Mouse (Mus musculus) hindbrain, embryonic 13.5 days (tissue): Measurements from ENCODE around the gene Klc1. TPM values are rescaled to one million over a fixed set of nuclear protein-coding genes. Genes with fewer than 3 reads are reported as not detected.
"Not testable (repeated sequence)": the region's sequence is repeated elsewhere in the genome, so short reads cannot be mapped to it uniquely, and the experiment has no call there.

Experiments used
- ATAC-seq: fragments of 200-750 bp; cut with Nextera tagmentation; 2 replicates; pipeline ENCODE4 v1.8.0; 2017; ENCODE audit warnings: moderate TSS enrichment; ENCODE audit not compliant: low FRiP score
- H3K27ac ChIP-seq: fragments of 300-500 bp; sonication (generic); 2 replicates; pipeline ENCODE4 v1.5.1; 2015; ENCODE audit warnings: inconsistent platforms, mild to moderate bottlenecking, moderate library complexity
- H3K27me3 ChIP-seq: fragments of 300-500 bp; sonication (generic); 2 replicates; pipeline ENCODE4 v1.6.1; 2015; ENCODE audit warnings: mild to moderate bottlenecking, inconsistent platforms
- H3K36me3 ChIP-seq: fragments of 300-500 bp; sonication (generic); 2 replicates; pipeline ENCODE4 v1.6.1; 2015; ENCODE audit warnings: mild to moderate bottlenecking, inconsistent platforms
- H3K4me1 ChIP-seq: fragments of 300-500 bp; sonication (generic); replicated peaks from 2 replicates; pipeline ENCODE4 v1.6.1; 2015; ENCODE audit warnings: inconsistent platforms
- H3K4me2 ChIP-seq: fragments of 300-500 bp; sonication (generic); 2 replicates; pipeline ENCODE4 v1.6.1; 2015; ENCODE audit warnings: inconsistent platforms, mild to moderate bottlenecking, moderate library complexity
- H3K4me3 ChIP-seq: fragments of 300-500 bp; sonication (generic); 2 replicates; pipeline ENCODE4 v1.5.1; 2015; ENCODE audit warnings: mild to moderate bottlenecking, inconsistent platforms
- H3K9ac ChIP-seq: fragments of 300-500 bp; sonication (generic); 2 replicates; pipeline ENCODE4 v1.6.1; 2015; ENCODE audit warnings: mild to moderate bottlenecking, inconsistent platforms
- H3K9me3 ChIP-seq: fragments of 300-500 bp; sonication (generic); 2 replicates; pipeline ENCODE4 v1.6.1; 2016; ENCODE audit warnings: inconsistent platforms
- WGBS: fragments of 180-500 bp; shearing (Covaris S2); methylation state at CpG from one replicate; pipeline ENCODE4 v1.1.7; 2015; 5-methylcytosine and 5-hydroxymethylcytosine counted together
- polyA plus RNA-seq: library from polyadenylated mRNA; unstranded; fragments of >200 nt; fragmentation: Nextera tagmentation; extraction: Ambion mirVana; gene quantifications from 2 replicates; pipeline ENCODE4 v1.2.1, GENCODE M21; 2015

The Klc1 gene
- polyA plus RNA-seq = 571 and 589 TPM in 2 replicates

- H3K27me3 ChIP-seq = no peaks in the 10 kb centered on the region
- peak; percentile 81 for ATAC-seq
- H3K27ac ChIP-seq = peak within 1 kb of the TSS; percentile 98
- peak within 1 kb of the TSS; percentile 96 for H3K4me3 ChIP-seq
- H3K9me3 ChIP-seq = no peaks in the 10 kb centered on the region
- peaks cover 4% of the 10 kb centered on the region; the same call in 1 of the 2 replicates for H3K36me3 ChIP-seq
- H3K4me1 ChIP-seq = peaks cover 52% of the 10 kb centered on the region
- H3K4me2 ChIP-seq = peak within 1 kb of the TSS; percentile 93
- under 1% methylated on average over 66 of the region's 85 CpGs for WGBS
- H3K9ac ChIP-seq = peak within 1 kb of the TSS; percentile 99
Observed at GRCm38 (mm10) chr12:111758381-111759175, at the start of gene Klc1. Gene Klc1 (plus strand): TSS chr12:111758849.

- Histone ChIP-seq H3K36me3 (peaks cover 45% of the 10 kb centered on the region), H3K9ac (no peak overlapping the region), H3K9me3 (no peaks in the 10 kb centered on the region), H3K27me3 (no peaks in the 10 kb centered on the region), H3K27ac (no peak overlapping the region), H3K4me1 (peaks cover 30% of the 10 kb centered on the region), H3K4me2 (no peak overlapping the region), H3K4me3 (no peak overlapping the region)
- WGBS = 94% methylated on average over 10 of the region's 10 CpGs
- no peak for ATAC-seq
Observed at GRCm38 (mm10) chr12:111710091-111710490, 48.6 kb upstream of the Klc1 start.

GRCm38 (mm10) chr12:111712476-111712875 is 46.2 kb upstream of the Klc1 start:
- peak overlapping the region; percentile 98 for H3K9ac ChIP-seq
- H3K27ac ChIP-seq = peak overlapping the region; percentile 92
- H3K4me1 ChIP-seq = peaks cover 30% of the 10 kb centered on the region
- H3K36me3 ChIP-seq = peaks cover 47% of the 10 kb centered on the region
- no peaks in the 10 kb centered on the region for H3K27me3 ChIP-seq
- peak overlapping the region; percentile 86 for H3K4me2 ChIP-seq
- no peaks in the 10 kb centered on the region for H3K9me3 ChIP-seq
- peak overlapping the region; percentile 100 for H3K4me3 ChIP-seq
- peak; percentile 44 for ATAC-seq
- 1% methylated on average over 27 of the region's 33 CpGs for WGBS

GRCm38 (mm10) chr12:111713004-111713651 is 45.5 kb upstream of the Klc1 start, which contains the start of the genes Bag5 and Apopt1:
Gene Bag5 (minus strand): TSS chr12:111713257.
Gene Apopt1 (plus strand): TSS chr12:111713261.
- under 1% methylated on average over 84 of the region's 86 CpGs for WGBS

GRCm38 (mm10) chr12:111713880-111714279 is 44.8 kb upstream of the Klc1 start:
- not testable (repeated sequence) for H3K27ac ChIP-seq, H3K27me3 ChIP-seq, ATAC-seq, H3K9me3 ChIP-seq
- Histone ChIP-seq H3K4me2 (peak overlapping the region; percentile 86), H3K4me1 (peaks cover 38% of the 10 kb centered on the region), H3K36me3 (peaks cover 34% of the 10 kb centered on the region), H3K4me3 (peak overlapping the region; percentile 100), H3K9ac (peak overlapping the region; percentile 98)
- WGBS = 75% methylated on average over 6 of the region's 6 CpGs

More at GRCm38 (mm10) chr12:111713004-111713651, 45.5 kb upstream of the Klc1 start, which contains the start of the genes Bag5 and Apopt1:
- peak within 1 kb of the TSS; percentile 86 for H3K4me2 ChIP-seq
- no peaks in the 10 kb centered on the region for H3K27me3 ChIP-seq
- peaks cover 31% of the 10 kb centered on the region for H3K4me1 ChIP-seq
- peak; percentile 94 for ATAC-seq
- H3K9me3 ChIP-seq = no peaks in the 10 kb centered on the region
- H3K4me3 ChIP-seq = peak within 1 kb of the TSS; percentile 100
- H3K27ac ChIP-seq = peak within 1 kb of the TSS; percentile 92
- H3K36me3 ChIP-seq = peaks cover 40% of the 10 kb centered on the region
- H3K9ac ChIP-seq = peak within 1 kb of the TSS; percentile 98

GRCm38 (mm10) chr12:111716505-111716904 is 42.1 kb upstream of the Klc1 start:
- no peaks in the 10 kb centered on the region for H3K9me3 ChIP-seq
- H3K4me3 ChIP-seq = no peak overlapping the region
- no peaks in the 10 kb centered on the region for H3K27me3 ChIP-seq
- H3K4me2 ChIP-seq = no peak overlapping the region
- 98% methylated on average over 7 of the region's 7 CpGs for WGBS
- no peak overlapping the region for H3K9ac ChIP-seq
- no peak for ATAC-seq
- H3K36me3 ChIP-seq = peaks cover 10% of the 10 kb centered on the region
- peaks cover 41% of the 10 kb centered on the region for H3K4me1 ChIP-seq
- H3K27ac ChIP-seq = no peak overlapping the region

- Histone ChIP-seq H3K9me3 (no peaks in the 10 kb centered on the region), H3K4me3 (no peak overlapping the region), H3K4me2 (0 out of 2 replicates have a peak overlapping the region, but pooled peaks have one; percentile 15), H3K27me3 (no peaks in the 10 kb centered on the region), H3K9ac (peak overlapping the region; percentile 60), H3K4me1 (peaks cover 32% of the 10 kb centered on the region), H3K27ac (peak overlapping the region; percentile 80), H3K36me3 (peaks cover 13% of the 10 kb centered on the region)
- WGBS = 34% methylated on average over 8 of the region's 8 CpGs
- ATAC-seq = no peak
Observed at GRCm38 (mm10) chr12:111718656-111719055, 40.0 kb upstream of the Klc1 start.

GRCm38 (mm10) chr12:111720222-111720621 is 38.4 kb upstream of the Klc1 start:
- WGBS = 87% methylated on average over 4 of the region's 4 CpGs

GRCm38 (mm10) chr12:111722654-111723053 is 36.0 kb upstream of the Klc1 start:
- Histone ChIP-seq H3K9me3 (no peaks in the 10 kb centered on the region), H3K36me3 (peaks cover 36% of the 10 kb centered on the region), H3K4me2 (no peak overlapping the region), H3K27ac (no peak overlapping the region), H3K4me1 (peaks cover 35% of the 10 kb centered on the region), H3K4me3 (no peak overlapping the region), H3K27me3 (no peaks in the 10 kb centered on the region), H3K9ac (no peak overlapping the region)
- ATAC-seq = no peak
- WGBS = 75% methylated on average over 9 of the region's 9 CpGs

More at GRCm38 (mm10) chr12:111720222-111720621, 38.4 kb upstream of the Klc1 start:
- H3K27ac ChIP-seq = no peak overlapping the region
- H3K27me3 ChIP-seq = no peaks in the 10 kb centered on the region
- H3K4me2 ChIP-seq = no peak overlapping the region
- no peak overlapping the region for H3K9ac ChIP-seq
- peaks cover 27% of the 10 kb centered on the region for H3K36me3 ChIP-seq
- peaks cover 27% of the 10 kb centered on the region for H3K4me1 ChIP-seq
- no peak for ATAC-seq
- H3K4me3 ChIP-seq = no peak overlapping the region
- H3K9me3 ChIP-seq = no peaks in the 10 kb centered on the region

- Histone ChIP-seq H3K4me2 (no peak overlapping the region), H3K9me3 (no peaks in the 10 kb centered on the region), H3K4me3 (no peak overlapping the region), H3K27ac (peak overlapping the region; percentile 59), H3K36me3 (peaks cover 51% of the 10 kb centered on the region), H3K9ac (peak overlapping the region; percentile 51; the same call in 1 of the 2 replicates), H3K4me1 (peaks cover 19% of the 10 kb centered on the region; the same call in 1 of the 2 replicates), H3K27me3 (no peaks in the 10 kb centered on the region)
- 39% methylated on average over 6 of the region's 6 CpGs for WGBS
- ATAC-seq = no peak
Observed at GRCm38 (mm10) chr12:111724638-111725337, 33.9 kb upstream of the Klc1 start.

- Histone ChIP-seq H3K9me3 (no peaks in the 10 kb centered on the region), H3K9ac (peak overlapping the region; percentile 51; the same call in 1 of the 2 replicates), H3K36me3 (peaks cover 54% of the 10 kb centered on the region)
Observed at GRCm38 (mm10) chr12:111725338-111726121, 33.1 kb upstream of the Klc1 start.

More at GRCm38 (mm10) chr12:111725338-111726121, 33.1 kb upstream of the Klc1 start:
- Histone ChIP-seq H3K4me3 (no peak overlapping the region), H3K4me1 (peaks cover 19% of the 10 kb centered on the region; the same call in 1 of the 2 replicates), H3K4me2 (no peak overlapping the region), H3K27ac (peak overlapping the region; percentile 59), H3K27me3 (no peaks in the 10 kb centered on the region)
- no peak for ATAC-seq
- WGBS = 67% methylated on average over 12 of the region's 12 CpGs
